Mouse (Mus musculus): Measurements from ENCODE around the gene Ephx4.

GRCm38 (mm10) chr5:107357723-107358122 is 44.8 kb upstream of the Ephx4 start:
- no peak for TF ChIP-seq POLR2A (IDR thresholded peaks at IDR 0.05; ENCODE audit: insufficient read depth, low read depth, low read length)
- no peak for TF ChIP-seq CTCF (IDR thresholded peaks at IDR 0.05; ENCODE audit: insufficient read depth, low read depth, low read length)

Data from olfactory bulb, adult 2 months (tissue).